Mouse (Mus musculus): ENCODE measurements at regions not wholly inside any gene's neighbourhood (a gene's known extent, or its start where the extent isn't known, plus 50 kb on each side); places are given as distances from the start of the nearest gene placed in this dataset.

- DNase-seq (ENCODE audit: low read depth, low spot score): no peak
- Histone ChIP-seq H3K4me1 (ENCODE audit: control insufficient read depth in 2 of 2, insufficient read depth in 2 of 2, low read length in 2 of 2, poor library complexity in 1 of 2) (no peaks in the 10 kb centered on the region), H3K27ac (ENCODE audit: insufficient read depth, low read depth, low read length, poor library complexity, severe bottlenecking) (no peak overlapping the region), H3K9ac (ENCODE audit: insufficient read depth, low read depth, low read length, poor library complexity, severe bottlenecking) (no peak overlapping the region), H3K36me3 (ENCODE audit: control insufficient read depth, insufficient read depth, low read length, poor library complexity, severe bottlenecking) (no peaks in the 10 kb centered on the region), H3K9me3 (ENCODE audit: control insufficient read depth, insufficient read depth, low read depth, low read length) (no peaks in the 10 kb centered on the region), H3K4me3 (ENCODE audit: insufficient read depth in 1 of 2, low read depth in 1 of 2, low read length in 2 of 2, poor library complexity in 1 of 2, severe bottlenecking in 1 of 2) (no peak overlapping the region)
- in situ Hi-C loops (cut with MboI; ENCODE audit: low sequenced_read_pairs in 2 of 2, unreplicated experiment in 2 of 2): no loop called here
- TF ChIP-seq ZNF384 (IDR thresholded peaks at IDR 0.05; ENCODE audit: low read depth, low read length) (no peak), CHD2 (IDR thresholded peaks at IDR 0.05; ENCODE audit: low read depth, low read length) (no peak), ZC3H11A (IDR thresholded peaks at IDR 0.05; ENCODE audit: borderline replicate concordance, low read depth, low read length) (no peak), HCFC1 (IDR thresholded peaks at IDR 0.05; ENCODE audit: borderline replicate concordance, insufficient read depth, low read length) (no peak), MAFK (IDR thresholded peaks at IDR 0.05; ENCODE audit: insufficient read depth, low read depth, low read length) (no peak)
These were observed 409.4 kb upstream of the Acvr2a start for GRCm38 (mm10) chr2:48404460-48404859.

GRCm38 (mm10) chr2:48407876-48408275, 406.0 kb upstream of the Acvr2a start:
- in situ Hi-C loops (cut with MboI; ENCODE audit: low sequenced_read_pairs in 2 of 2, unreplicated experiment in 2 of 2): no loop called here
- no peaks in the 10 kb centered on the region for H3K9me3 ChIP-seq (ENCODE audit: control insufficient read depth, insufficient read depth, low read depth, low read length)
- no peak for DNase-seq (ENCODE audit: low read depth, low spot score)
- no peak overlapping the region for H3K4me3 ChIP-seq (ENCODE audit: insufficient read depth in 1 of 2, low read depth in 1 of 2, low read length in 2 of 2, poor library complexity in 1 of 2, severe bottlenecking in 1 of 2)
- TF ChIP-seq HCFC1 (IDR thresholded peaks at IDR 0.05; ENCODE audit: borderline replicate concordance, insufficient read depth, low read length): no peak
- TF ChIP-seq ZNF384 (IDR thresholded peaks at IDR 0.05; ENCODE audit: low read depth, low read length): no peak
- TF ChIP-seq CHD2 (IDR thresholded peaks at IDR 0.05; ENCODE audit: low read depth, low read length): no peak
- no peak for TF ChIP-seq ZC3H11A (IDR thresholded peaks at IDR 0.05; ENCODE audit: borderline replicate concordance, low read depth, low read length)
- no peak for TF ChIP-seq MAFK (IDR thresholded peaks at IDR 0.05; ENCODE audit: insufficient read depth, low read depth, low read length)
- H3K4me1 ChIP-seq (ENCODE audit: control insufficient read depth in 2 of 2, insufficient read depth in 2 of 2, low read length in 2 of 2, poor library complexity in 1 of 2): no peaks in the 10 kb centered on the region
- H3K36me3 ChIP-seq (ENCODE audit: control insufficient read depth, insufficient read depth, low read length, poor library complexity, severe bottlenecking): no peaks in the 10 kb centered on the region
- no peak overlapping the region for H3K27ac ChIP-seq (ENCODE audit: insufficient read depth, low read depth, low read length, poor library complexity, severe bottlenecking)
- H3K9ac ChIP-seq (ENCODE audit: insufficient read depth, low read depth, low read length, poor library complexity, severe bottlenecking): no peak overlapping the region

GRCm38 (mm10) chr2:48409876-48410275, 404.0 kb upstream of the Acvr2a start:
- no peak overlapping the region for H3K9ac ChIP-seq (ENCODE audit: insufficient read depth, low read depth, low read length, poor library complexity, severe bottlenecking)
- no peaks in the 10 kb centered on the region for H3K9me3 ChIP-seq (ENCODE audit: control insufficient read depth, insufficient read depth, low read depth, low read length)
- DNase-seq (ENCODE audit: low read depth, low spot score): no peak
- in situ Hi-C loops (cut with MboI; ENCODE audit: low sequenced_read_pairs in 2 of 2, unreplicated experiment in 2 of 2): no loop called here
- TF ChIP-seq MAFK (IDR thresholded peaks at IDR 0.05; ENCODE audit: insufficient read depth, low read depth, low read length): no peak
- peaks cover 0 to 2% of the 10 kb centered on the region in 2 experiments; a peak in 1 of 4 replicates for H3K4me1 ChIP-seq (ENCODE audit: control insufficient read depth in 2 of 2, insufficient read depth in 2 of 2, low read length in 2 of 2, poor library complexity in 1 of 2)
- H3K27ac ChIP-seq (ENCODE audit: insufficient read depth, low read depth, low read length, poor library complexity, severe bottlenecking): no peak overlapping the region
- H3K4me3 ChIP-seq (ENCODE audit: insufficient read depth in 1 of 2, low read depth in 1 of 2, low read length in 2 of 2, poor library complexity in 1 of 2, severe bottlenecking in 1 of 2): no peak overlapping the region
- no peaks in the 10 kb centered on the region for H3K36me3 ChIP-seq (ENCODE audit: control insufficient read depth, insufficient read depth, low read length, poor library complexity, severe bottlenecking)

- H3K9me3 ChIP-seq (ENCODE audit: control insufficient read depth, insufficient read depth, low read depth, low read length): no peaks in the 10 kb centered on the region
- H3K36me3 ChIP-seq (ENCODE audit: control insufficient read depth, insufficient read depth, low read length, poor library complexity, severe bottlenecking): no peaks in the 10 kb centered on the region
- no peak for TF ChIP-seq ZNF384 (IDR thresholded peaks at IDR 0.05; ENCODE audit: low read depth, low read length)
- no peak overlapping the region for H3K4me3 ChIP-seq (ENCODE audit: insufficient read depth in 1 of 2, low read depth in 1 of 2, low read length in 2 of 2, poor library complexity in 1 of 2, severe bottlenecking in 1 of 2)
- no peak for DNase-seq (ENCODE audit: low read depth, low spot score)
- peaks cover 0 to 2% of the 10 kb centered on the region in 2 experiments; a peak in 1 of 4 replicates for H3K4me1 ChIP-seq (ENCODE audit: control insufficient read depth in 2 of 2, insufficient read depth in 2 of 2, low read length in 2 of 2, poor library complexity in 1 of 2)
- in situ Hi-C loops (cut with MboI; ENCODE audit: low sequenced_read_pairs in 2 of 2, unreplicated experiment in 2 of 2): no loop called here
- no peak overlapping the region for H3K9ac ChIP-seq (ENCODE audit: insufficient read depth, low read depth, low read length, poor library complexity, severe bottlenecking)
- H3K27ac ChIP-seq (ENCODE audit: insufficient read depth, low read depth, low read length, poor library complexity, severe bottlenecking): no peak overlapping the region
These were observed 402.5 kb upstream of the Acvr2a start for GRCm38 (mm10) chr2:48411392-48411791.

GRCm38 (mm10) chr2:48412683-48413440, 401.0 kb upstream of the Acvr2a start:
- Histone ChIP-seq H3K9ac (ENCODE audit: insufficient read depth, low read depth, low read length, poor library complexity, severe bottlenecking) (no peak overlapping the region), H3K36me3 (ENCODE audit: control insufficient read depth, insufficient read depth, low read length, poor library complexity, severe bottlenecking) (no peaks in the 10 kb centered on the region), H3K9me3 (ENCODE audit: control insufficient read depth, insufficient read depth, low read depth, low read length) (no peaks in the 10 kb centered on the region), H3K4me3 (ENCODE audit: insufficient read depth in 1 of 2, low read depth in 1 of 2, low read length in 2 of 2, poor library complexity in 1 of 2, severe bottlenecking in 1 of 2) (no peak overlapping the region), H3K27ac (ENCODE audit: insufficient read depth, low read depth, low read length, poor library complexity, severe bottlenecking) (no peak overlapping the region), H3K4me1 (ENCODE audit: control insufficient read depth in 2 of 2, insufficient read depth in 2 of 2, low read length in 2 of 2, poor library complexity in 1 of 2) (peaks cover 0 to 2% of the 10 kb centered on the region in 2 experiments; a peak in 1 of 4 replicates)
- no peak for TF ChIP-seq ZC3H11A (IDR thresholded peaks at IDR 0.05; ENCODE audit: borderline replicate concordance, low read depth, low read length)
- no peak for TF ChIP-seq MAFK (IDR thresholded peaks at IDR 0.05; ENCODE audit: insufficient read depth, low read depth, low read length)
- TF ChIP-seq HCFC1 (IDR thresholded peaks at IDR 0.05; ENCODE audit: borderline replicate concordance, insufficient read depth, low read length): no peak
- no peak for TF ChIP-seq CHD2 (IDR thresholded peaks at IDR 0.05; ENCODE audit: low read depth, low read length)
- TF ChIP-seq ZNF384 (IDR thresholded peaks at IDR 0.05; ENCODE audit: low read depth, low read length): no peak
- DNase-seq (ENCODE audit: low read depth, low spot score): no peak
- in situ Hi-C loops (cut with MboI; ENCODE audit: low sequenced_read_pairs in 2 of 2, unreplicated experiment in 2 of 2): no loop called here
